12 mouse cellular contexts compared by ENCODE assay signal in genomic region chr5:74252672-74253286, GRCm38 (mm10). TPM values are rescaled to one million over a fixed set of nuclear protein-coding genes. Genes with fewer than 3 reads are reported as not detected.
DNase-seq lines count a peak whose midpoint lies in the region; ATAC-seq lines count a peak whose summit lies in the region.
"Had no signal": no experiment of that assay in that cellular context is flagged by ENCODE, and none has a peak within 500 bp of the region (broad histone marks: within the 10 kb centered on the region; RNA-seq: fewer than 3 reads in every experiment).

No protein-coding gene starts in this region.

- WGBS in liver, embryonic 12.5 days (ENCODE audit: insufficient replicate concordance), result 63% methylated on average over 6 of the region's 6 CpGs
- 89% methylated on average over 5 of the region's 6 CpGs for WGBS in macrophage (ENCODE audit: missing documents)

- DNase-seq in liver, result no peak
- DNase-seq in cerebellum, adult 9-10 months, result peak; percentile 93
- no peak for DNase-seq in spleen, postnatal 10 days (ENCODE audit: low spot score in 2 of 2)
- no peak for DNase-seq in embryo, embryonic 10.5 days (ENCODE audit: low spot score)
- DNase-seq in kidney, postnatal 4 days, result no peak
- DNase-seq: retina, postnatal 1 day had no signal

- no peaks in the 10 kb centered on the region for H3K9me3 ChIP-seq in liver, embryonic 12.5 days (replicated peaks)
- H3K9me3 ChIP-seq: G1E had no signal

- H3K9ac ChIP-seq in liver, embryonic 12.5 days, result no peak overlapping the region

- H3K27me3 ChIP-seq in liver, embryonic 12.5 days (replicated peaks), result no peaks in the 10 kb centered on the region

- no peak overlapping the region for H3K4me2 ChIP-seq in liver, embryonic 12.5 days

- no peak for ATAC-seq in liver, embryonic 12.5 days
- ATAC-seq in frontal cortex, adult (ENCODE audit: low TSS enrichment), result peak; percentile 75
- ATAC-seq: midbrain, embryonic 16.5 days had no signal

- 0 out of 2 replicates have a peak, but pooled peaks cover 15% of the 10 kb centered on the region for H3K4me1 ChIP-seq in liver, embryonic 12.5 days

- peak overlapping the region; percentile 25; the same call in 1 of the 2 replicates for H3K27ac ChIP-seq in liver, embryonic 12.5 days
- peak overlapping the region; percentile 51 for H3K27ac ChIP-seq in macrophage

- H3K36me3 ChIP-seq in liver, embryonic 12.5 days, result no peaks in the 10 kb centered on the region
- H3K36me3 ChIP-seq in macrophage (ENCODE audit: inconsistent target), result no peaks in the 10 kb centered on the region
- H3K36me3 ChIP-seq: G1E had no signal

- no peaks in the 10 kb centered on the region for H3K79me2 ChIP-seq in macrophage (ENCODE audit: inconsistent target)

- no peak overlapping the region for H3K4me3 ChIP-seq in liver, embryonic 12.5 days
- no peak overlapping the region for H3K4me3 ChIP-seq in macrophage (ENCODE audit: inconsistent target)
- H3K4me3 ChIP-seq: erythroblast, embryonic 14.5 days had no signal

RNA-seq across cellular contexts. Expression of gene Rasl11b, which starts 57.7 kb away (rescaled TPM):
- 5.9 and 7.0 TPM in 2 replicates for polyA plus RNA-seq in liver, embryonic 12.5 days (2016; fragmentation: Nextera tagmentation; extraction: Ambion mirVana)
- total RNA-seq in macrophage (2018; cell fraction: chromatin; rRNA removed), result 1 to 10 TPM in 1 of 26 experiments, not detected in 25; 1.5 TPM
- under 1 TPM in 3 of 26 experiments, not detected in 23; 0.05 to 0.10 (median 0.06) TPM for total RNA-seq in macrophage (2018; cell fraction: cytosol; rRNA removed)
- 1 to 10 TPM in 1 of 26 experiments, not detected in 25; 1.5 TPM for total RNA-seq in macrophage (2018; cell fraction: nucleus; rRNA removed)
- polyA plus RNA-seq in macrophage (2018), result not detected in 3 replicates
- polyA plus RNA-seq: erythroblast, embryonic 14.5 days had no signal
